Mouse (Mus musculus): Measurements from ENCODE around the gene Zcchc24.

- TF ChIP-seq CTCF (conservative IDR thresholded peaks at IDR 0.05; ENCODE audit: low read length): no peak
- no peak for TF ChIP-seq POU5F1 (IDR thresholded peaks at IDR 0.05; ENCODE audit: borderline replicate concordance, low read length)
These were observed 12.4 kb downstream of the Zcchc24 start for GRCm38 (mm10) chr14:25756385-25756990.

All from E14TG2a.4 (cell line).